Mouse (Mus musculus) left cerebral cortex, postnatal 25 days (tissue): ENCODE data around the gene Parp2. TPM values are rescaled to one million over a fixed set of nuclear protein-coding genes. Genes with fewer than 3 reads are reported as not detected.
"Not testable (repeated sequence)": the region's sequence is repeated elsewhere in the genome, so short reads cannot be mapped to it uniquely, and the experiment has no call there.

ENCODE experiments used
- DNase-seq, 2 experiments: peaks; one replicate each; pipeline ENCODE4 v3.0.0; 2022; ENCODE audit warnings: low spot score in 2 of 2, mixed read lengths in 1 of 2
- intact Hi-C: fragments of 180-260 bp; cut with DNase I; formaldehyde crosslinking; loops from one replicate; pipeline ENCODE4 v1.15.1; 2025
- total RNA-seq, 2 experiments: library from RNA; stranded (reverse); gene quantifications; 2 replicates each; pipeline ENCODE4 v1.2.3; 2021

Gene Parp2
- 10 to 100 TPM; 23.0 to 24.7 TPM for total RNA-seq

DNA sequence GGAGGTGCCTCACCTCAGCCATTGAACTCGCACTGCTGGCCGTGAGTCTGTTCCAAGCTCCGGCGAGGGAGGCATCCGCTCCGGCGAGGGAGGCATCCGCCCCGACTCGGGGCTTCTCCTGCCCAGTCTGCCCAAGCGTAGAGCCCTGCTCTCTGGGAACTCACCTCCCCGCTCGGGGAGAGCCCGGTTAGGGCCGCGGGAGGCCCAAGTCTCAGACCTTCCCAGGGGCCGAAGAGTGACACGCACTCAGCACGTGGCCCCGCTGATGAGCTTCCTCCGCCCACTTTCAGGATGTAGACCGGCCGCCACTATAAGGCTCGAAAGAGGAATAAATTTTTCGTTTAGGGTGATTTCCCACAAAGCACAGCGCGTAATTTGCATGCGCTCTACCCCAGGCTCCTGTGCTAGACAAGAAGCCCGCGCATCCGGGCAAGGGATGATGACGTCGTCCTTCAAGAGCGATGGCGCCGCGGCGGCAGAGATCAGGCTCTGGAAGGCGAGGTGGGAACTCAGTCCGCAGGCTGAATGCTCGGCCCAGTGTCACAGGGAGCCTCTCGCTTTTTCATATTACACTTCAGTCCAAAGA lies at the start of gene Parp2, which contains the start of gene Ccnb1ip1:
TSS of gene Parp2 (plus strand) at position 355 of the 586 bp plus-strand sequence.
TSS of gene Ccnb1ip1 (minus strand) at position 246 of the 586 bp plus-strand sequence.
- peak; percentile 99 for DNase-seq
- intact Hi-C loops: loop anchor here (1.0 to 5.0 kb wide), 5 partner anchors 22 to 281 kb away; partner anchors contain the start of genes Pip4p1, Pnp, Tep1 and Ttc5

GRCm38 (mm10) chr14:50758416-50759085 lies 49.1 kb upstream of the Parp2 start:
- DNase-seq: peak; percentile 41 to 49

DNA sequence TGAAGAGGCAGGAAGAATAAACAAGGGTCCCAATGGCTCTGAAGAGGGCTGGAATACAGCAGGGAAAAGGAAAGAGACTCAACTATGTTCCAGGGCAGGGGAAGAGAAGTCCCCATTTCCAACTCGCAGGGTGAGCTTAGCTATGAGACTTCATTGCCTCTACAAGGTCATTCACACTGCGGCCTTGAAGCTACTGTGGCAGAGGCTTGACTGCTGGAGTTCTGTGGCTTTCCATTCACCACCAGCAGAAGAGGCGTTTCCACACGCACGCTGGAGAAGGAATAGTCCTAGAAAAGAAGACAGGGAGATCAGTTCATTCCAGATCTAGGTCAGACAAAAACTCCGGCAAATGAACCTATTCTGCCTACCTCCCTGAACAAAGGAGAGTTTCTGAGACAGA lies 41.9 kb upstream of the Parp2 start:
- no peak for DNase-seq
- intact Hi-C loops: no loop called here

More at GRCm38 (mm10) chr14:50758416-50759085, 49.1 kb upstream of the Parp2 start:
- intact Hi-C loops: no loop called here

DNA sequence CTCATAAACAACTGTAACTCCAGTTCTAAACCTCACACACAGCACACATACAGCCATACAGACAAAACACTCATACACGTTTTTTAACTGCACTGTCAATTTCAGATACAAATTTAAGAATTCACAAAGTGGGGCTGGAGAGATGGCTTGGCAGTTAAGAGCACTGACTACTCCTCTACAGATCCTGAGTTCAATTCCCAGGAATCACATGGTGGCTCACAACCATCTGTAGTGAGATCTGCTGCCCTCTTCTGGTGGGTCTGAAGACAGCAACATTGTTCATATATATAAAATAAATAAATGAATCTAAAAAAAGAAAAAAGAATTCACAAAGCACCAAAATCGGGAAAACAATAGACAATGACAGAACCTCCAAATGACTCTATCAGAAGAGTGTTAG lies 36.3 kb upstream of the Parp2 start:
- intact Hi-C loops: loop anchor here (5.0 kb wide), 1 partner anchor 909 kb away; no protein-coding TSS in a partner anchor
- no peak for DNase-seq

DNA sequence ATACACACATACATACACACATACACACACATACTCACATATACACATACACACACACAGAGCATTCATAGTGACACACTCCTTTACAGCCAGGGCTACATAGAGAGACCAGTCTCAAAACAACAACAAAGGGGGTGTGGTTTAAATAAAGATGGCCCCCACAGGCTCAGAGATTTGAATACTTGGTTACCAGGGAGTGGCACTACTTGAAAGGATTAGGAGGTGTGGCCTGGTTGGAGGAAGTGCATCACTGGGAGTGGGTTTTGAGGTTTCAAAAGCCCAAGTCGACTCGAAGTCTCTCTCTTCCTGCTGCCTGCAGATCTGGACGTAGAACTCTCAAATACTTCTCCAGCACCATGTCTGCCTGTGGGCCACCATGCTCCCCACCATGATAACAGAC lies 25.5 kb upstream of the Parp2 start:
- no peak for DNase-seq
- intact Hi-C loops: loop anchor here (10.0 kb wide), 1 partner anchor 717 kb away; no protein-coding TSS in a partner anchor

GRCm38 (mm10) chr14:50784391-50785250 lies 23.0 kb upstream of the Parp2 start:
- no peak for DNase-seq
- intact Hi-C loops: loop anchor here (1.0 to 10.0 kb wide), 2 partner anchors 23 to 720 kb away; partner anchors contain the start of genes Ccnb1ip1 and Parp2

GRCm38 (mm10) chr14:50785251-50785637 lies 22.4 kb upstream of the Parp2 start, which contains the start of gene Ttc5:
Gene Ttc5 (minus strand): TSS chr14:50785519.
- DNase-seq: peak; percentile 88 to 92
- intact Hi-C loops: loop anchor here (1.0 to 10.0 kb wide), 2 partner anchors 22 to 720 kb away; partner anchors contain the start of genes Ccnb1ip1 and Parp2

- intact Hi-C loops: loop anchor here (10.0 kb wide), 1 partner anchor 723 kb away; no protein-coding TSS in a partner anchor
- no peak for DNase-seq
Observed at GRCm38 (mm10) chr14:50788157-50788556, 19.5 kb upstream of the Parp2 start.

- no peak for DNase-seq
- intact Hi-C loops: no loop called here
Observed at GRCm38 (mm10) chr14:50795261-50795935, 12.2 kb upstream of the Parp2 start.

DNA sequence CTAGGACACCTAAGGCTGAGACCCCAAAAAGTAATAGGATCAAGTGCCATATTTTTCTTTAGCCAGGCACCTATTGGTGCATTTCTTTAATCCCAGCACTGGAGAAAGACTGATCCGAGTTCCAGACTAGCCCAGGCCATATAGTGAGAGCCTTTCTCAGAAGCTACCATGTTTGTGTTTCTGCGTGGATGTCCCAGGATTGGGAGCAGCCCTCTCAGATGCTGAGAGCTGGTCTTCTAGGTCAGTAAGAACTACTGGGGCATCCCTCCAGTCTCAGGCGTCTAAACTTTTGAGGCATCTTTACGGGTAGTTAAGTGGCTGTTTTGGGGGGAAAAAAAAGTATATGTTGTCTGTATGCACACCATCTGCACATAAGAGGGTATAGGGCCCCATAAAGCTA lies 11.7 kb upstream of the Parp2 start:
- no peak for DNase-seq
- intact Hi-C loops: no loop called here

- no peak for DNase-seq
- intact Hi-C loops: no loop called here
Observed at GRCm38 (mm10) chr14:50796464-50796863, 11.2 kb upstream of the Parp2 start.

DNA sequence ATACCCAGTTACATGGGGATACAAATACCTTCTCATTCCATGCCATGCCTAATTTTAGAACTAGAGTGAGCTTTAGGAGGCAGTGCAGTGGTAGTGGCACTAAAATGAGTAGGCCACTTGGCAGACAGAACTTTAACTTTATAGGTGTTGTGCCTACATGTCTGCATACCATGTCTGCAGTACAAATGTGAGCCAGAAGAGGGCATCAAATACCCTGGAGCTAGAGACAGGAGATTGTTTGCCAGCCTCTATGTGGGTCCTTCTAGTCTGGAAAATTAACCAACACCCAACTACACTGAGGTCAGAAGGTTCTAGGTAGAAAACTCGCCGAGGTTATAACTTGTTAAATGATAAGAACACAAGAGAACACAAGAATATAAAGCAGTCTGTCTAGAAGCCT lies 9.1 kb upstream of the Parp2 start:
- intact Hi-C loops: no loop called here
- DNase-seq: no peak

GRCm38 (mm10) chr14:50799502-50800259 lies 8.0 kb upstream of the Parp2 start:
- DNase-seq: peak; percentile 46 to 61
- intact Hi-C loops: loop anchor here (1.0 kb wide), 1 partner anchor 264 kb away; no protein-coding TSS in a partner anchor

- DNase-seq: no peak
- intact Hi-C loops: no loop called here
Observed at GRCm38 (mm10) chr14:50802441-50802840, 5.2 kb upstream of the Parp2 start.

- intact Hi-C loops: no loop called here
- peak in 1 of 2 experiments; percentile 23 for DNase-seq
Observed at GRCm38 (mm10) chr14:50802843-50803562, 4.6 kb upstream of the Parp2 start.

DNA sequence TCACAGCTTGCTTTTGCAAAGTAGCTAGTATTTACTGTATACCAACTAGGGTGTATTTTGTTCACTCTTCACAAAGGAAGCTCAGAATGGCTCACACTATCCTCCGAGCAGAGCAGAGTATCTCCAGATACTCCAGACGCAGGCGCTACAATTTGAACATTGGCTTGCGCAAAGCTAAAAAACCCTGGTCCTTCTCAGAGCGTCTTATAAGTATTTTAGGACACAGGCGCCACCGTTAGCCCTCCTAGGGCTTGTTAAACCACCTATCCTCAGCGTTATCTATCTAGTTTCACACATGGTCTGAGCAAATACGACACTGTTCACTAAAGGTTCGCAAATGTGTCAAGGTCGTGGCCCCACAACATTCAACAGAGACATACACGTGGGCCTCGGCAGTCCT lies 3.0 kb upstream of the Parp2 start:
- DNase-seq: no peak
- intact Hi-C loops: loop anchor here (5.0 kb wide), 2 partner anchors 68 to 128 kb away; partner anchors contain the start of genes Pip4p1, Pnp and Tep1

- intact Hi-C loops: loop anchor here (2.0 to 5.0 kb wide), 4 partner anchors 66 to 282 kb away; partner anchors contain the start of genes Pip4p1, Pnp and Tep1
- DNase-seq: not testable (repeated sequence)
Observed at GRCm38 (mm10) chr14:50806469-50806868, 1.2 kb upstream of the Parp2 start.

DNA sequence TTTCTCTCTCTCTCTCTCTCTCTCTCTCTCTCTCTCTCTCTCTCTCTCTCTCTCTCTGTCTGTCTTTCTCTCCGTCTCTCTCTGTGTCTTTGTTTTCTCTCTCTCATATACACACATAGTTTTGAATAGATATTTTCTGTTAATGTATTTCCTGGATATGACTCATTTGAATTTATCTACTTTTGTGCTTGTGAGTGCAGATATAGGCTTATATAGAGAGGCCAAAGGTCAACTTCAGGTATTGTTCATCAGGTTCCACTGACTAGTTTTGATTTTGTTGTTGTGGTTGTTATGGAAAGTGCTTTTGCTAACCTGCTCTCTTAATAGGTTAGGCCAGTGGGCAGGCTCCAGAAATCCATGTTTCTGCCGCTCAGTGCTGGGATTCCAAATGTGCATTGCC lies 5.4 kb downstream of the Parp2 start:
- intact Hi-C loops: no loop called here
- no peak for DNase-seq
